Mouse (Mus musculus) G1E (cell line): ENCODE measurements at regions not wholly inside any gene's neighbourhood (a gene's known extent, or its start where the extent isn't known, plus 50 kb on each side); places are given as distances from the start of the nearest gene placed in this dataset.

Source experiments
- CTCF ChIP-seq: IDR thresholded peaks from 2 replicates; pipeline ENCODE4 v1.5.1; 2012; ENCODE audit warnings: low read depth, low read length, inconsistent platforms, mixed read lengths
- GATA1 ChIP-seq: IDR thresholded peaks from 2 replicates; pipeline ENCODE4 v1.6.1; 2012; ENCODE audit warnings: borderline replicate concordance, low read length, inconsistent platforms, mixed read lengths

- TF ChIP-seq CTCF = no peak
- TF ChIP-seq GATA1 = no peak
These were observed 1228.7 kb downstream of the Slc22a22 start for GRCm38 (mm10) chr15:56248731-56249130.
